Mouse (Mus musculus): Measurements from ENCODE around the gene St7.

- TF ChIP-seq POLR2A (IDR thresholded peaks at IDR 0.05; ENCODE audit: insufficient read length, low read depth) (no peak), TCF12 (IDR thresholded peaks at IDR 0.05; ENCODE audit: insufficient read depth, poor library complexity, severe bottlenecking) (no peak), TCF3 (IDR thresholded peaks at IDR 0.05; ENCODE audit: insufficient read length, low read depth) (no peak)
Observed at GRCm38 (mm10) chr6:17990173-17991028, 297.7 kb downstream of the St7 start.
